Mouse (Mus musculus): ENCODE measurements at regions not wholly inside any gene's neighbourhood (a gene's known extent, or its start where the extent isn't known, plus 50 kb on each side); places are given as distances from the start of the nearest gene placed in this dataset.
A peak's percentile ranks its signal among the peaks of the same experiment; 100 is the strongest.

DNA sequence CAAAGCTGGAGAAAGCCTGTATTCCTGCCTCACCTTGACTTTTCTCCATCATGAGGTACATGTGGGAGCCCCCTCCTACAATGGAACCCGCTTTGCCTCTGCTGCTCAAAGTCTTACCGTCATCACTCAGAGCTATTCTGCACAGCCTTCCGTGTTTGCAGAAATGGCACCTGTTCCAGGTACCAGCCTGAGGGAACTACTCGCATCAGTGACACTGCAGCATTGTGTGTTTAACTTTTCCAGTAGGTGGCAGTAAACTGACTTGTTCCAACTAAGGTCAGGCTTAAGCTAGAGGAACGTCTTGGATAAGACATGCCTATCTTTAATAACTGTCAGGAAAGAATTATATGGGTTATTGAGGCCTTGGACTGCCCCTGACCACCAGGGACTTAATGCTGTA lies 71.4 kb downstream of the Fam173b start:
- no peak for DNase-seq

DNA sequence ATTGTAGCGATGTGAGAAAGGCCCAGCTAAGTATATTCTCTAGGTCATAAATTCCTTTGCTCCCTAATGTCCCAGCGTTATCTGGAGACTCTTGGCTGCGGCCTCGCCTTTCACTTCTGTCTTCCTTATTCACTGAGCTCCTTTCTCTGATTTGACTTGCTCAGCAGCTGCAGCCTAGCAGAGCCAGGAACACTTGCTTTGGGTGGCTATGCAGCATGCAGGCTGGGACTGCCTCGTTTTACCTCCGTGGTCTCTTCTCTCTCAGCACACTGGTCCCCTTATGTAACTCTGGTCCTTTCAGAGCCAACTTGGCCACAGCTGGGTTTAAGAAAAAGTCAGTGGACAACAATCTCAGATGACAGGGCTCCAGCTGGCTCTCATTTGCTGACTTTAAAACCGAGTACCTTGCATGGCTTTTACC lies 75.1 kb downstream of the Fam173b start:
- peak; percentile 21 for DNase-seq

DNA sequence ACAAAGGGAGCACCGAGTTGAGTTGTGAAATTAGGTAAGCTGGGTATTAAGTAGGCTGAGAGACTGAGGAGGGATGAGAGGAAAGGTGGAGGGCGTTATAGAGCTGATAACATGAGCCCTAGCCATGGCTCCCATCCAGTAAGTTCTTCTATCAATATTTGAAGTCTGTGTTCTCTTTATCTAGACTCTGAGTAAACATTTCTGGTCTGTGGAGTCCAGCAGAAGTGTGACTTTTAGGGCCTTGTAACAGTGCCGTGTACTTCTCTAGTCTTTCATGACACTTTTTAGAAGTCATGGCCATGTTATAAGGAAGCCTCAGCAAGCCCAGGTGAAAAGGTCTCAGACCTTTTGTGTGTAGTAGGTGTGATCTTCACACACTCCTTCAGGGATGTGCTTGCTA lies 91.5 kb downstream of the Fam173b start:
- no peak for DNase-seq

DNA sequence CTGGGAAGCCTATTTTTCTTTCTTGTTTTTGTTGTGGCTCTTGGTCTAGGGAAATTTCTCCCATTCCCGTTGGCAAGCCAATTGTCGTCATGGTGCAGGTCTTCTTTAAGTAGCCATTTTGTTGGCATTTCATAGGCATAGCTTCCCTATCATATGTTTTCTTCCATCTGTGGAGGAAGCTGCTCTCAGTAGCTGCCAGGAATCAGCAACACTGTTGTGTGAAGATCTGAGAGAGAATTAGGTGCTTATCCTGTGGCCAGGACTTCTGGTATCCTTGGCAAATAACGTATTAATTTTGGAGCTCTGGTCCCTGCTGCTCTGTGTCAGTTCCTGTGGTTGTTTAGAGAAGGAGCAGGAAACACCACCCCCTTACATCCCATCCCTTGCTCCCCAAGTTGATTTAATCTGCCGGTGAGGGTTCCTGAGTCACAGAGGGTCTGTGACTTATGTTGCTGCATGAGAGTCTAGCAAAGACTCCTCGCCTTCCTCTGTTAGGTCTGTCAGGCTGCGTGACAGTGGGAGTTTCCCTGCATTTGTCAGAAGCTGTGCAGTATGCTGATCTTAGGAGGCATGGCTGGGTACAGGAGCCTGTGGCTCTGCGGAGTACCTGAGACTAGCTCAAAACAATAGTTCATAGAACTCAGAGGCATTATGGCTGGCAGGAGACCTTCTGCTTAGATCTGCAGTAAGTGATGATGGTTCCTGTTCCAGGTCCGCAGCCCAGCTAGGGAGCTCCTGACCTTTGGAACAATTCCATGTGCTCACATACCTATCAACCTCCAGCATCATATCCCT lies 93.4 kb downstream of the Fam173b start:
- no peak for DNase-seq

DNA sequence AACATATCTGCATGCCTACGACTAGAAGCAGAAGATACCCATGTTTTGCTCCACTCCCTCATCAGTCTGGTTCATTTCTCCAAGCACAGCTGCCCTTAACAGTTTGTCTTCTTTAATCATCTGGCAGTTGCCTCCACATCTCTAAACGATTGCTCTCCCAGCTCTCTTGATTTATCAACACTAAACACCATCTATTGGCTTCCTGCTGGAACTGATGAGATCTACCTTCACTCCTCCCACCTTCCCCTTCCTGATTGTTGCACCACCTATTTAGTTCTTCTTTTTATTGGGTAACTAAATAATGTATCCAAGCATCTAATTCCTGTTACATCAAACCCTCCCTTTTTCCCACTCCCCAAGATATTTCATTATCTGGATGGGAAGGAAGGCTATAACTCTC lies 101.7 kb downstream of the Fam173b start:
- DNase-seq = no peak

DNA sequence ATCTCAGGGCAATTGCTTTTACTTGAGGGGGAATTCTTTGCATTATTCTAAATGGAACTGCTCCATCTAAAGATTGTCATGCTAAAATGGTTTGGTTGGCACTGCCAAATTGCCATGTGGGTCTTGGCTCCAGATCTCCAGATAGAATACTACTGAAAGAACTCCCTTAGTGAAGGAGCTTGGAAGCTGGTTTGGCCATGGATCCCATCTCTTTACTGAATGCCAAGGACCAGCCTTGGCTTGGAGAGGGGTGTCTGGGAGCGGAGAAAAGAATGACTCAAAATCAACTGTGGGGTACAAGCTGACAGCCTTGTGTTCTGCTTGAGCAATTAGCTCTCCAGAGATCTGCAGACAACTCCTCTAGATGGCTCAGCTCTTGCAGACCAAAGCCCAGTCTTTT lies 105.8 kb downstream of the Fam173b start:
- DNase-seq = no peak

DNA sequence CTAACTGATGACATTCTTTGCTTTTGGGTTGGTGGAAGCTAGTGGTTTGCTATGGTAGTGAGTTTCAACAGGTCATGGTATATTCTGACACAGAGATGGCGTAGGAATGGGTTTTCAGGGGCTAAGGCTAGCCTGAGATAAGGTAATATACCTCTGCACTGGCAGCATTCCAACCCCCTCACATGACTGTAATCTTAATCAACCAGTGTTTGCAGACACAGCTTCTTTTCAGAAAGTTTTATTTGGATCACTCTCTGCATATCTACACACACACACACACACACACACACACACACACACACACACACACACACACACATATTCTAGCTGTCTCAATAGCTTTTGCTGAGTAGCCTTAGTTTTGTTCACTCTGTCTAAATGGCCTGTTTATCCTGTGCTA lies 119.4 kb downstream of the Fam173b start:
- DNase-seq = no peak

DNA sequence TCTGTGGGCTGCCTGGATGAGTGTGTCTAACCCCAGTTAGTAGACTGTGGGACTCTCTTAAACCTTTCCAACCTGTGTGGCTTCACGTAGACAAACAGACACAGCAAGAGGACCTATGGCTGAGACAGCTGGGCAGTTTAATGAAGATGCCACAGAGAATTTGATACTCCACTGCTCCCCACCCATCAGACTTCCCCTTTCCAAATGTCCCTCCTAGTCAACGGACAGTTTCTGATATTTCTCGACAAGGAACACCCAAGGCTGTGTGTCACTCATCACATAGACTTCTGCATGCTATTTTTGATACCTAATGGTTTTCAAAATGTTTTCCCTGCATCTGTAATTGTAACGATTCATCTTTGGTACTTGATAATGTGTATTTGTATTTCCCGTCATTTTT lies 120.8 kb downstream of the Fam173b start:
- DNase-seq = no peak

DNA sequence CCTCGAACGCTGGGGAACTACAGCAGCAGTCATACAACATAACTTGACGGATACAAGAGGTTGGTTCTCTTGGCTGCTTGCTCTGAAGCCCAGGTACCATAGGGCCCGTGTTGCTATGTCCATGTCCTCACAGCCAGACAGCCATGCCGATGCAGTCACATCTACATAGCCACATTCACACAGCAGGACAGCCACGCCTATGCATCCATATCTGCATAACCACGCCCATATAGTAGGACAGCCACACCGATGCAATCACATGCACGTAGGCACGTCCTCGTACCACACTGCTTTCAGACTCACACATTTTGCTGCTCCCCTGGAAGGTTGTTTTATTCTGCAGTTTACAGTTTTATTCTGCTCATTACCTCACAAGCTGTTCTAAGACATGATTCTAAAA lies 122.6 kb downstream of the Fam173b start:
- DNase-seq = peak; percentile 14

DNA sequence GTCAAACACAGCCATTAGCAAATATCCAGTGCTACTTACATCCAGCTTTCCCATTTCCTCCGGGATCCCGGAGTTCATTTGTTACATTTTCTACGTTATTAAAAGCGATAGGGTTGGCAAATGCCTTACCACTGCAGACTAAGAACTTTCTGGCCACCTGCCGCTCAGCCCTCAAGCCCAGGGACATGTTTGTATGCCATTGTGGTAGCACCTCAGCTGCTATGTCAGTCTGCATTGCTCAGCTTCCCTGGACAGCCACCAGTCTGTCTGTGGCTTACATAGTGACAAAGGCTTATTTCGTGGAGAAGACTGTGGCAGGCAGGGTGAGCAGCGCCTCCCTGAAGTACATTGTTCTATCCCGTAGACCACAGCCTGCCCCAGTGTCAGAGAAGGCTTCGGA lies 127.5 kb downstream of the Fam173b start:
- no peak for DNase-seq

DNA sequence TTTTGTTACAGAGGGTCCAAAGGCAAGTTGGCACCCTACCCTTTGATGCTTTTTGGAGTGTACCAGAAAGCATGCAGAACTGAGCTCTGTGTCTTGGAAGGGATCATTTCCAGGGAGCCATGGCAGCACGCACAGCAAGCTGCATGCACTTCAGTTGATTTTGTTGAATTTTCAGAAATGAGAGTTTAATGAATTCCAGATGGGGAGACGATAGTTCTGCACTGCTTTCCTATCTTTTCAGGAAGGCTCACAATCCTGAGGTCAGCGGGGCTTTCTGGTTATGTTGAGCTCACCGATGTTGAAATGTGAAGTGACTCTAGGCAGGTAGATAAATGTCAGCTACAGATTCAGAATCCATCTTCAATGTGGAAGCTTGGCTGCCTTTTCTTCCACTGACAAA lies 140.0 kb downstream of the Fam173b start:
- no peak for DNase-seq

DNA sequence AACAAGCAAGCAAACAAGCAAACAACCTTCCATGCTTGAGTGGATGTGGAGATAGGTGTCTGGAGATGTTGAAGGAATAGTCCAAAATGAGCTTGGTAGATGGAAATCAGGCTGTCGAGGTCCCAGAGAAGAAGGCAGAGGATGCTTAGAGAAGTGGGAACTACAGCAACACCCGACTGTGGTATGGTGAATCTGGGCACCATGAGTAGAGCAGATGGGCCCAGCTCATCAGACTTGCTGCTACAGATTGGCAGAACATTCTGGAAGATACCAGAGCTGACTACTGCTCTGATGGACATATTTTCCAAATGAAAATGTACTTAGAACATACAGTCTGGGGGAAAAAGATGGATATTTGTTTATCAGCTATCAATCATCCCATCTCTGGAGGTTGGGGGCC lies 142.9 kb downstream of the Fam173b start:
- DNase-seq = no peak

DNA sequence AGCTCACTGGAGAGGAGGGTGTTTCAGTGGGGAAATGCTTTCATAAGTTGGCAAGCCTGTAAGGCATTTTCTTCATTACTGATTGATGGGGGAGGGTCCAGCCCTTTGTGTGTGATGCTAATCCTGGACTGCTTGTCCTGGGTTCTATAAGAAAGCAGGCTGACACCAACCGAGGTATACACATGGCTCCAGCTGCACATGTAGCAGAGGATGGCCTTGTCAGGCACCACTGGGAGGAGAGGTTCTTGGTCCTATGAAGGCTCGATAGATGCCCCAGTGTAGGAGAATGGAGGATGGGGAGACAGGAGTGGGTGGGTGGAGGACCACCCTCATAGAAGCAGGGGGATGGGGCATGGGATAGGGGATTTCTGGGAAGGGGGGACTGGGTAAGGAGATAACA lies 151.0 kb downstream of the Fam173b start:
- DNase-seq = no peak

DNA sequence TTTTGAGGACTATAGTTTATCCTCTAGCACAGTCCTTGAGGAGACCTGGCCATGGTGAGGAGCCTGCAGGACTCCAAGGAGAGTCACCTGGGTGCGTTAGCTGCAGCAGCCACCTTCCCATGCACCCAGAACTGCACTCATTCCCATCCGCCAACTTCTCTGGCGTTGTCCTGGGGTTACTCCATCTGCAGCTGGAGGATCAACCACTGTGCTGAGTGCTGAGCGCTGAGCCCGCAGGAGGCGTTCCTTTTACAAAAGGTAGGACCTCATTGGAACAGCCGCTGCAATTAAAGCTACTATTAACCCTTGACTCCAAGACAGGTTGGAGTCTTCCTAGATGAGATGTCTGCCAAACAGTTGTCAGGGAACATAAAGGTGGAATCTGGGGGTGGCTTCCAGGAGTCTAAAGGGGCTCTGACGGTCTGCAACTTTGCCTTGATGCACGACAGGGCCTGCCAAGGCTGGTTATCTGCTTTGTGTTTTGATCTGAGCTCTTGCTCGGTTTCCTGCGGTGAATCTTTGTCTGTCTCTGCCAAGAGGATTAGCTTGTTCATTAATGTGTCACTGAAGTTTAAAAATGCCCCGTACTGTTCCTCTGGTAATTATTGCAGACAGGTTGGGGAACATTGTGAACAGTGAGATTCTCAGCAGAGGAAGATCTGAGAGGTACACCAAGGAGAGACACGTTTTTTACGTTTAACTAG lies 152.1 kb downstream of the Fam173b start:
- DNase-seq = no peak

DNA sequence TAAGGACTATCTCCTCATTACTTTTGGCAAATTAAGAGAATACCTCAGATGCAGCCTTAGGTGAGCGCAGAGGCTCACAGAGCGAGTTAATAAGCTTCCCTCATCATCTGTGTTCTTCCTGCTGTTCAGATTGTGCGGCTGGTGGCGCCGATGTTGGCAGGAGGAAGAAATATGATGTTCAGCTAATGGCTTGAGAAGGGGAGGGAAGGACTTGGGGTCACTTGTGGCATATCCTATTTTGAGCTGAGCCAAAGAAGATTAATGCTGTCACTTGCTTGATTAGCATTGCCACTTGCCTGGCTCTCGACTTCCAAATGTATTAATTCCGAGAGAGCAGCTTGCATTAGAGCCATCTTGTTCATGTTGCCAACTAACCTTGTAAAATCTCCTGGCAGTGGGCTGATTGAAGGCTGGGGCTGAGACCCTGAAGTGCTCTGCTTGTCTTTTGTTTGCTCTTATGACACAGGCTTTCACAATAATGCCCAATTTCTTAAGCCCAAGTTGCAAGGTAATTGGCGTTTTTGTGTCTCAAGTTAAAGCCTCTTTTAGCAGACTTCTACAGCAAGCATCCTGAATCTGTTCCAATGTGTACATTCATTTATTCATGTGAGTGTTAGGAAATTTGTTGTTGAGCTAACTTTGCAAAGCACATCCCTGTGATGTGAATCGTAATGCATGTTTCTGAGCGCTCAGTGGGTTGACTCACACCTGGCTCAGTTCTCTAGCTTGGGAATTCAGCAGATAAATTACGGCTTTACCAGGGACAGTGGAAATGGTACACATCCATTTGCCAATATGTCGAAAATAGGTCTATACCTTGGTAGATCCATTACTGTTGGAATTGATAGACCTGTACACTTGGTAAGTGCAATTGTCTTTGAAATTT lies 167.6 kb downstream of the Fam173b start:
- no peak for DNase-seq

DNA sequence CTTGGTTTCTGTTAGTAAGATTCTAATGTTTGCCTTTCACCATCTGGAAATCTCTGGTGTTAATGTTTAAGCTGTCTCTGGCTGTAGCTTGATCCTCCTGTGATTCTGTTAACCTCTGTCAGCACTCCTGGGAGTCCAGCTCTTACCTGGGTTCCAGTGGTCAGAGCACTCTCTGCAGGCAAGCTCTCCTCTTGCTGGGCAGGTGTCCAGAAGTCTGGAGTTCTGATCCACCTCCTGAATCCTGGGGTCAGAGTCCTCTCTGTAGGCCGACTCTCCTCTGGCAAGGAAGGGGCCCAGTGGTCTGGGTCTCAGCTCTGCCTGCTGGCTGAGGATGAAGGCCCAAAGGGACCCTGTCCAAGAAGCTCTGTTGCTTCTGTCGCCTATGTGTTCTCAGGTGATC lies 181.4 kb downstream of the Fam173b start:
- DNase-seq = no peak

DNA sequence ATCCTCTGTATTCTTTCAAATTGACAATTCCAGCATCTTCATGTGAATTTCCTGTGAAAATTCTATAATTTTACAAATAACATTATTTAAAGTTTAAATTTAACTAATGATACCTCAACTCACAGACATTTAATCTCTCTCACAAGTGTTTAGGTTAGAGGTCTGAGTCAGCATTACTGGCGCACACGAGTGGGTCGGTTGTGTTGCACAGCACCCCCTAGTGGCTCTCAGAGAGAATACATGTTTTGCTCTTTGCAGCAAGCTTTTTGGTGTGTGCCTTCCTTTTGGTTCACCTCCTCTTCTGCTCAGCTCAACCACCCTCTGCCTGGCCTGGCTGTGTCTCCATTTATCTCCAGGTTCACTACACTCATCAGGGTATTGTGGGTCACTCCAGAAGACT lies 183.4 kb downstream of the Fam173b start:
- DNase-seq = no peak

DNA sequence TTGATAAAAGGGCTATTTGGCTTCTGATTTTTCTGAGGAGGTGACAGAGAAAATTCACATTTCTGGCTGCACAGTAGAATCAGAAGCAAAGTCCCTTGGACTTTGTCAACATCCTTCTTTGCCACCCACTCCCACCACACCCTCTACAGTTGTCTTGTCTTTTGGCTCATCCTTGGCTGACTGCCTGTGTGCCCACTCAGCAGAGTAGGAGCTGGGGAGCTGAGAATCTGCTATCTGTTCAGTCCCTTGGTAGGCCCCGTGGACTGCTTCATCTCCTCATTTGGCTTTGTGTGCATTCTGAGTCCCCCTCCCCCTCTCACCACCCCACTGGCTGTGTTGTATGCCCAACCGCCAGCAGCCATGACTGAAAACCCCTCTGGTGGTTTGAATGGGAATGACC lies 197.2 kb downstream of the Fam173b start:
- DNase-seq = no peak

DNA sequence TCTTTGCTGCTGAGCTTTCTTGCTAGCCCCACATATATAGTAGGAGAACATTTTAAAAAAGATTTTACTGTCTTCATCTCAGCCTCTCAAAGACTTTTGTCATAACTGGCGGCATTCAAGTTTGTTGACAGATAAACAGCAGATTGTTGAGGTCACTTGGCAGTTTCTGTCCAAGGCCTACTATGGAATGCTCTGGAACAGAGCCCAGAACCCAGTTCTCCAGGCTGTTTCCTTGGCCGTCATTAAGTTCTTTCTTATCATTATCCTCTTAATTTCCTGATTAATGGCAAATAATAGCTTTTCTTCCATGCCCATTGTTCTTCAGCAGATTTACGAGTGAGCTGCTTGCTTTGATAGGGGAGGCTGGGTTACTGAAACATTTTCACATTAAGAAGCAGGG lies 203.9 kb downstream of the Fam173b start:
- DNase-seq = peak; percentile 39

DNA sequence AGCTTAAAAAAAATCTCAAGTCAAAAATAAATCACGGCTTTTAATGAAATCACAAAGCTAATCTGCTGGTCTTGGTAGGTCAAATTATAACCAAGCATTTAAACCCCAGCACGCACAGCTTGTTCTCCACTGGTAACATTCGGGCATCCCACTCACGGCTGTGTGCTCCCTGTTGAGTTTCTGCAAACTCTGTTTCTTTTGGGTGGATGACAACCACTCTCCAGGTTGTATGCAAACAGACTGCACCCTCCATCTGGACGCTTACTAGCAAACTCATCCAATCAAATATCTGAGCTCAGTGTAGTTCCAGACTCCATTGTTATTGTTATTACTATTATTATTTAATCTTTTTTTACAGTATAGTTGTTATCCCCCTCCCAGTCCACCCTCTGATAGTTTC lies 213.9 kb downstream of the Fam173b start:
- no peak for DNase-seq

DNA sequence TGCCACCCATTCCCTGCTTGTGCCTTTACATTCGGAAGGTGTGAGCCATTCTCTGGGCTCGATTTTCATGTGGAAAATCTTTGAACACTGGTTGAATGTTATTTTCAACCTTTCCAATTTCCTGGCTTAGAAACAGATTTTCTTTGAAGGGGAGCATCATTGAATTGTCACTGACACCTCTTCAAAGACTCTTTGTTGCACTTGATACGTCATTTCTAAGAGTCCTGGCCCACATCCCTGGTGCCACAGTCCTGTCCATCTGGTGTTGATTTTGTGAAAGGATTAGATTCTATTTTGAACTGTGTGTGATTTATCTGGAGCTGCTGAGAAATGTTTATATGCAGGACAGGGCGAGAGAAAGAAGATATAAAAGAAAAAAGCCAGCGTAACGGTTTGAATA lies 217.6 kb downstream of the Fam173b start:
- DNase-seq = no peak

DNA sequence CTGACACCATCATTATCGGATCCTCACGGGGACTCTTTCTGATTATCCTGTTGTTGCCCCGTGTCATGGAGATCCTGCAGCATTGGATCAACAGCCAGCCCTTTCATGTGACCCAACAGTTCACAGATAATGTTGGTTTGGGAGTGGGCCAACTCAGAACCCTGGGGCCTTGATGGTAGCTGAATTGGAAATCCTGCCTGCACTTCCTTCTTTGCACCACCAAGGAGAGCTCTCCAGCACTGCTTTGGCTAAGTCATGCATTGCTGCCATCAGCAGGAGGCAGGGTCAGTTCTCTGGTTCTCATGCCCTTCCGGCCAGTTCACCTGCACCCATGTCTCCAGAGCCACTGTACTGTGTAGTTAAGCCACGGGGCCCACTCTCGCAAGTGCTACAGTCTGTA lies 225.6 kb downstream of the Fam173b start:
- peak; percentile 10 for DNase-seq

DNA sequence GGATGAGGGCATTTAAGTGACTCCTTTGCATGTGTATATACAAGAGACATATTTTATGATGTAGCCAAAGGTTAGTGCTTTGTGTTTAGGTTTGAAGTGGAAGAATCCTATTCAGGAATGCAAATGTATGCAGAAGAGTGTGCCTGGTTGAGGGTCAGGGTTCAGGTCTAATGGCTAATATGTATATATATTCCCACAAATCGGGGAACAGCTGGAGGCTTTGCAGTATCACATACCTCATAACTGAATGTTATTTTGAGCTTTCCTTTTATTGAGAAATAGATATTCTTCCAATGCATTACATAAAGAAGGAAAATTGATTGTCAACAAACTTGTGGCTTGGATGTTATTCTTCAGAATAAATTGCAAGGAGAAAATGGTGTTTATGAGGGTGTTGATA lies 239.9 kb downstream of the Fam173b start:
- no peak for DNase-seq
